Mouse (Mus musculus): Measurements from ENCODE around the gene Rbm34. TPM values are rescaled to one million over a fixed set of nuclear protein-coding genes. Genes with fewer than 3 reads are reported as not detected.
A peak's percentile ranks its signal among the peaks of the same experiment; 100 is the strongest.

Gene Rbm34
- polyA plus RNA-seq, 1 experiment from 2014 or later, result 10.8 TPM

GRCm38 (mm10) chr8:126903927-126904326, 66.9 kb downstream of the Rbm34 start:
- Histone ChIP-seq H3K9me3 (ENCODE audit: low read length) (no peaks in the 10 kb centered on the region), H3K36me3 (replicated peaks; ENCODE audit: insufficient read depth, low read length) (no peaks in the 10 kb centered on the region), H3K4me3 (ENCODE audit: low read depth, low read length) (no peak overlapping the region), H3K9ac (replicated peaks) (no peak overlapping the region), H3K4me2 (ENCODE audit: low read depth, low read length) (no peak overlapping the region), H3K4me1 (ENCODE audit: insufficient read depth) (peaks cover 13% of the 10 kb centered on the region), H3K27ac (ENCODE audit: low read depth) (peak overlapping the region; percentile 66), H3K27me3 (ENCODE audit: insufficient read depth, low read length) (no peaks in the 10 kb centered on the region)
- DNase-seq (no peak), ATAC-seq (peak; percentile 40)
- no peak for TF ChIP-seq CTCF (IDR thresholded peaks at IDR 0.05; ENCODE audit: low read depth)
- TF ChIP-seq EP300 (IDR thresholded peaks at IDR 0.05; ENCODE audit: low read depth), result no peak
- 55% methylated on average over 9 of the region's 9 CpGs for WGBS (ENCODE audit: insufficient replicate concordance)

- H3K27ac ChIP-seq (ENCODE audit: low read depth), result peak overlapping the region; percentile 66
- H3K4me3 ChIP-seq (ENCODE audit: low read depth, low read length), result no peak overlapping the region
- ATAC-seq (peak; percentile 62), DNase-seq (no peak)
- WGBS (ENCODE audit: insufficient replicate concordance), result 55% methylated on average over 9 of the region's 9 CpGs
- peaks cover 13% of the 10 kb centered on the region; the same call in 1 of the 2 replicates for H3K4me1 ChIP-seq (ENCODE audit: insufficient read depth)
- no peaks in the 10 kb centered on the region for H3K27me3 ChIP-seq (ENCODE audit: insufficient read depth, low read length)
- H3K9ac ChIP-seq (replicated peaks), result no peak overlapping the region
- H3K36me3 ChIP-seq (replicated peaks; ENCODE audit: insufficient read depth, low read length), result no peaks in the 10 kb centered on the region
- no peak overlapping the region for H3K4me2 ChIP-seq (ENCODE audit: low read depth, low read length)
- TF ChIP-seq CTCF (IDR thresholded peaks at IDR 0.05; ENCODE audit: low read depth), result no peak
- 0 out of 2 replicates have a peak, but pooled peaks have one; percentile 35 for TF ChIP-seq EP300 (IDR thresholded peaks at IDR 0.05; ENCODE audit: low read depth)
- no peaks in the 10 kb centered on the region for H3K9me3 ChIP-seq (ENCODE audit: low read length)
These were observed 67.5 kb downstream of the Rbm34 start for GRCm38 (mm10) chr8:126903224-126903895.

DNA sequence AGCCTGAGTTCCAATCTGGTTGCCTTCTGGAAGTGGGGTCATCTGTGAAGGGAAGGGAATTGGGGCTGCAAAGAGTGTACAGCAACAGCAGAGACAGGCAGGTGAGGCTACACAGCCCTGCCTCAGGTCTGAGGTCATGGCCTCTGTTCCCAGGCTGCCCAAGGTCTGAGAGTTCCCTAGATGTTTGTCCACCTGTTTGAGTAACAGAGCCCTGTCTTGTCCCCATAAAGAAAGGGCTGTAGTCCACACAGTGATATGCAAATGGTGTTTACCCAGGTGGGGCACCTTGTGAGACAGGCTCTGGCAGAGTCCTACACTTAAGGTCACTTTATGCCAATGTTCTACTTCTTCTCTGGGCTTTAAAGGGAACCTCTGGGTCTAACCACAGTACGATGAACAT, 69.3 kb downstream of the Rbm34 start:
- H3K27ac ChIP-seq (ENCODE audit: low read depth), result peak overlapping the region; percentile 56; the same call in 1 of the 2 replicates
- H3K4me2 ChIP-seq (ENCODE audit: low read depth, low read length), result no peak overlapping the region
- ATAC-seq, result no peak
- H3K9ac ChIP-seq (replicated peaks), result no peak overlapping the region
- H3K4me1 ChIP-seq (ENCODE audit: insufficient read depth), result peaks cover 11% of the 10 kb centered on the region; the same call in 1 of the 2 replicates
- no peaks in the 10 kb centered on the region for H3K9me3 ChIP-seq (ENCODE audit: low read length)
- H3K4me3 ChIP-seq (ENCODE audit: low read depth, low read length), result no peak overlapping the region
- 17% methylated on average over 1 of the region's 1 CpGs for WGBS (ENCODE audit: insufficient replicate concordance)
- no peaks in the 10 kb centered on the region for H3K36me3 ChIP-seq (replicated peaks; ENCODE audit: insufficient read depth, low read length)
- H3K27me3 ChIP-seq (ENCODE audit: insufficient read depth, low read length), result no peaks in the 10 kb centered on the region
- no peak for DNase-seq
- no peak for TF ChIP-seq EP300 (IDR thresholded peaks at IDR 0.05; ENCODE audit: low read depth)
- TF ChIP-seq CTCF (IDR thresholded peaks at IDR 0.05; ENCODE audit: low read depth), result no peak

DNA sequence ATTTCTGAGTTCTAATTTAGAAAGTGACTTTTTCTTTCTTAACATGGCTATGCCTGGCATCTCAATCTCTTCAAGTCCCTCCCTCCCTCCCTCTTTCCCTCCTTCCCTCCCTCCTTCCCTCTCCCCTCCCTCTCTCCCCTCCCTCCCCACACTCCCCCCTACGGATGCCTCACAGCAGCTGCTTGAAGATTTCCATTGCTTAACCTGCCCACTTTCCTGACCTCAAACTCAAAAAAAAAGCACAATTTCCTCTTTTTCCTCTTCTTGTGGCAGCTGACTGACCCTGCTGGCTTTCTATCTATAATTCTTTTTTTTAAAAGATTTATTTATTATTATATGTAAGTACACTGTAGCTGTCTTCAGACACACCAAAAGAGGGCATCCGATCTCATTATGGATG, 69.8 kb downstream of the Rbm34 start:
- WGBS (ENCODE audit: insufficient replicate concordance), result 41% methylated on average over 2 of the region's 2 CpGs
- Histone ChIP-seq H3K27ac (ENCODE audit: low read depth) (no peak overlapping the region), H3K9me3 (ENCODE audit: low read length) (no peaks in the 10 kb centered on the region), H3K4me1 (ENCODE audit: insufficient read depth) (peaks cover 11% of the 10 kb centered on the region; the same call in 1 of the 2 replicates), H3K4me2 (ENCODE audit: low read depth, low read length) (no peak overlapping the region), H3K36me3 (replicated peaks; ENCODE audit: insufficient read depth, low read length) (no peaks in the 10 kb centered on the region), H3K9ac (replicated peaks) (no peak overlapping the region), H3K27me3 (ENCODE audit: insufficient read depth, low read length) (no peaks in the 10 kb centered on the region), H3K4me3 (ENCODE audit: low read depth, low read length) (no peak overlapping the region)
- ATAC-seq, result no peak
- DNase-seq, result no peak
- TF ChIP-seq EP300 (IDR thresholded peaks at IDR 0.05; ENCODE audit: low read depth) (no peak), CTCF (IDR thresholded peaks at IDR 0.05; ENCODE audit: low read depth) (no peak)

Other genes with a start within 250 kb of the Rbm34 start
- gene Tomm20, start 25.2 kb downstream of the Rbm34 start, polyA plus RNA-seq (2015; fragmentation: Nextera tagmentation; extraction: Ambion mirVana), result 122 and 129 TPM in 2 replicates
- gene Pard3, start 92.8 kb upstream of the Rbm34 start, polyA plus RNA-seq (2015; fragmentation: Nextera tagmentation; extraction: Ambion mirVana), result 8.9 and 10.2 TPM in 2 replicates

Measured in liver, postnatal 0 days (tissue).